Mouse (Mus musculus) kidney, embryonic 15.5 days (tissue): Measurements from ENCODE around the gene Zxdc. TPM values are rescaled to one million over a fixed set of nuclear protein-coding genes. Genes with fewer than 3 reads are reported as not detected.

Experiments used
- ATAC-seq: fragments of 200-750 bp; cut with Nextera tagmentation; replicated peaks from 2 replicates; pipeline ENCODE4 v1.8.0; 2017; ENCODE audit warnings: moderate TSS enrichment; ENCODE audit not compliant: low FRiP score
- H3K27ac ChIP-seq: fragments of 300-500 bp; sonication (generic); 2 replicates; pipeline ENCODE4 v1.5.1; 2015; ENCODE audit warnings: mild to moderate bottlenecking, inconsistent platforms
- H3K27me3 ChIP-seq: fragments of 300-500 bp; sonication (generic); 2 replicates; pipeline ENCODE4 v1.6.1; 2015; ENCODE audit warnings: inconsistent platforms
- H3K36me3 ChIP-seq: fragments of 300-500 bp; sonication (generic); 2 replicates; pipeline ENCODE4 v1.6.1; 2015; ENCODE audit warnings: inconsistent platforms
- H3K4me1 ChIP-seq: fragments of 300-500 bp; sonication (generic); 2 replicates; pipeline ENCODE4 v1.6.1; 2015; ENCODE audit warnings: inconsistent platforms
- H3K4me2 ChIP-seq: fragments of 300-500 bp; sonication (generic); 2 replicates; pipeline ENCODE4 v1.6.1; 2015; ENCODE audit warnings: moderate library complexity, mild to moderate bottlenecking, inconsistent platforms
- H3K4me3 ChIP-seq: fragments of 300-500 bp; sonication (generic); replicated peaks from 2 replicates; pipeline ENCODE4 v1.5.1; 2015; ENCODE audit warnings: mild to moderate bottlenecking, inconsistent platforms
- H3K9ac ChIP-seq: fragments of 300-500 bp; sonication (generic); 2 replicates; pipeline ENCODE4 v1.6.1; 2015; ENCODE audit warnings: mild to moderate bottlenecking, inconsistent platforms
- H3K9me3 ChIP-seq: fragments of 300-500 bp; sonication (generic); replicated peaks from 2 replicates; pipeline ENCODE4 v1.6.1; 2016; ENCODE audit warnings: inconsistent platforms
- WGBS: fragments of 180-500 bp; shearing (Covaris S2); methylation state at CpG from one replicate; pipeline ENCODE4 v1.1.7; 2015; ENCODE audit warnings: mixed read lengths; 5-methylcytosine and 5-hydroxymethylcytosine counted together
- polyA plus RNA-seq: library from polyadenylated mRNA; unstranded; fragments of >200 nt; fragmentation: Nextera tagmentation; extraction: Ambion mirVana; gene quantifications from 2 replicates; pipeline ENCODE4 v1.2.1, GENCODE M21; 2015

Gene Zxdc
- polyA plus RNA-seq, 1 experiment from 2014 or later, result 8.9 TPM

DNA sequence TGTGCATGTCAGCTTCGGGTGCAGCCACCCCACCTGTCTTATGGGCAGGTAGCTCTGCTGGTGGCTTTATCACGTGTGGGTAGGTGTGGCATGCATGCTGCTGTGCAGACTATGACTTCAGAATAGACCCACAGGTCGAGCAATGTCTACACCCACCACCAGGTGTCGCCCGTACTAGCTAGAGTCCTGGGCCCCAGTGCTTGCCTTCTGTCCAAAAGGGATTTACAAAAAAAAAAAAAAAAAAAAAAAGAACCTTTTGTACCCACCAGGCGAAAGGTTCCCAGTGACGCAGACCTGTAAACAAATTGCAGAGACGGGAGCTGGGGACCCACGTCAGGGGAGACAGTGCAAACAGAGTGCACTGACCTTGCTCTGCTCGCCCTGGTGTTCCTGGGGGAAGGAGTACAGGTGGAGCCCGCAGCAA, 65.9 kb downstream of the Zxdc start:
- no peaks in the 10 kb centered on the region for H3K4me1 ChIP-seq
- H3K9ac ChIP-seq, result no peak overlapping the region
- no peaks in the 10 kb centered on the region for H3K36me3 ChIP-seq
- no peaks in the 10 kb centered on the region for H3K9me3 ChIP-seq
- no peak overlapping the region for H3K4me2 ChIP-seq
- no peak overlapping the region for H3K27ac ChIP-seq
- no peaks in the 10 kb centered on the region for H3K27me3 ChIP-seq
- 0 out of 2 replicates have a peak, but pooled peaks have one; percentile 12 for ATAC-seq
- WGBS, result 19% methylated on average over 11 of the region's 11 CpGs
- H3K4me3 ChIP-seq, result no peak overlapping the region

GRCm38 (mm10) chr6:90436192-90436907, 67.1 kb downstream of the Zxdc start:
- Histone ChIP-seq H3K4me2 (no peak overlapping the region), H3K27ac (no peak overlapping the region)
- ATAC-seq, result no peak

DNA sequence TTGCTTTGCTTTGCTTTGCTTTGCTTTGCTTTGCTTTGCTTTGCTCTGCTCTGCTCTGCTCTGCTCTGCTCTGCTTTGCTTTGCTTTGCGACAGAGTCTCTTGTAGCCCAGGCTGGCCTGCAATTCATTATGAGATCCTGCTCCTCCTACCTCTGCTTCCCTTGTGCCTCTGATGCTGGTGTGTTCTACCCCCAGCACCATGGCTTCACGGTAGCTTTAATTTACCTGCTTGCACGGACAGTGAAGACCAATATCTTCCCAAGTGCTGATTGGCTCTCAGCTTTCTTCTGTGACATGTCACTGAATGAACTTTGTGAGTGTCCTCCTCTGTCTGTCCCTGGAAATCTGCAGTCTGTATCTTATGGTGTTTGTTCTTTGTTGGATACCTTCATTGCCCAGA, 67.7 kb downstream of the Zxdc start:
- ATAC-seq, result no peak
- WGBS, result 86% methylated on average over 3 of the region's 3 CpGs
- H3K36me3 ChIP-seq, result no peaks in the 10 kb centered on the region

More at GRCm38 (mm10) chr6:90436192-90436907, 67.1 kb downstream of the Zxdc start:
- Histone ChIP-seq H3K4me3 (no peak overlapping the region), H3K9me3 (no peaks in the 10 kb centered on the region), H3K36me3 (no peaks in the 10 kb centered on the region), H3K4me1 (no peaks in the 10 kb centered on the region), H3K27me3 (no peaks in the 10 kb centered on the region), H3K9ac (no peak overlapping the region)
- 82% methylated on average over 10 of the region's 10 CpGs for WGBS

DNA sequence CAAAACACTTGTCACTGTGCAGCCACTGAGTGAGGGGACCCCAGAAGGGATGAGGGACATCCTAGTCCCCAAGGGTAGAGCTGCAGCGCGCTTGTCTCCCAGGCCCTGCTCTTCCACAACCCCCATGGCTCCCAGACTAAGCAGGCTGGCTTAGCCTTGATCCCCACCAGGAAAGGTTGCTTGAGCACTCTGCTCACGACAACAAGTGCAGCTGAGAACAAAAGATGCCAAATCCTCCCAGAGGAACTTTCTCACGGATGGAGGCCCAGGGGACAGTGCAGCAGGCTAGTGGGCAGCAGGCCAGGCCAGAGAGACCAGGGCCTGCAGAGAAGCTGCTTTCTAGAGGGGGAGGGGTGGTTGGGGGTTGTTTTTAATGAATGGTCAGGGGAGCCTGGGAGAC, 77.6 kb downstream of the Zxdc start:
- no peak for ATAC-seq
- Histone ChIP-seq H3K36me3 (no peaks in the 10 kb centered on the region), H3K9ac (no peak overlapping the region), H3K4me1 (no peaks in the 10 kb centered on the region), H3K9me3 (no peaks in the 10 kb centered on the region), H3K4me3 (no peak overlapping the region), H3K4me2 (no peak overlapping the region), H3K27me3 (no peaks in the 10 kb centered on the region), H3K27ac (no peak overlapping the region)
- 60% methylated on average over 4 of the region's 4 CpGs for WGBS

More for the DNA sequence above, 67.7 kb downstream of the Zxdc start:
- H3K4me2 ChIP-seq, result no peak overlapping the region
- H3K4me1 ChIP-seq, result no peaks in the 10 kb centered on the region
- H3K27me3 ChIP-seq, result no peaks in the 10 kb centered on the region
- no peak overlapping the region for H3K4me3 ChIP-seq
- H3K27ac ChIP-seq, result no peak overlapping the region
- no peak overlapping the region for H3K9ac ChIP-seq
- H3K9me3 ChIP-seq, result no peaks in the 10 kb centered on the region

- Histone ChIP-seq H3K4me2 (no peak overlapping the region), H3K27ac (no peak overlapping the region), H3K27me3 (no peaks in the 10 kb centered on the region), H3K9ac (no peak overlapping the region), H3K4me3 (no peak overlapping the region), H3K36me3 (no peaks in the 10 kb centered on the region), H3K9me3 (no peaks in the 10 kb centered on the region), H3K4me1 (no peaks in the 10 kb centered on the region)
- ATAC-seq, result 0 out of 2 replicates have a peak, but pooled peaks have one; percentile 36
- WGBS, result 29% methylated on average over 7 of the region's 7 CpGs
Measured at GRCm38 (mm10) chr6:90450179-90450578, 80.9 kb downstream of the Zxdc start.

- no peak overlapping the region for H3K9ac ChIP-seq
- no peaks in the 10 kb centered on the region for H3K36me3 ChIP-seq
- H3K4me1 ChIP-seq, result no peaks in the 10 kb centered on the region
- WGBS, result 68% methylated on average over 5 of the region's 5 CpGs
- H3K4me2 ChIP-seq, result no peak overlapping the region
- H3K4me3 ChIP-seq, result no peak overlapping the region
- no peak overlapping the region for H3K27ac ChIP-seq
- H3K9me3 ChIP-seq, result no peaks in the 10 kb centered on the region
- ATAC-seq, result peak; percentile 58; the same call in 1 of the 2 replicates
- no peaks in the 10 kb centered on the region for H3K27me3 ChIP-seq
Measured at GRCm38 (mm10) chr6:90450697-90451096, 81.4 kb downstream of the Zxdc start.

- Histone ChIP-seq H3K36me3 (no peaks in the 10 kb centered on the region), H3K4me3 (no peak overlapping the region), H3K27me3 (no peaks in the 10 kb centered on the region), H3K9ac (no peak overlapping the region), H3K4me2 (no peak overlapping the region), H3K27ac (no peak overlapping the region), H3K9me3 (no peaks in the 10 kb centered on the region), H3K4me1 (no peaks in the 10 kb centered on the region)
- WGBS, result 76% methylated on average over 5 of the region's 5 CpGs
- ATAC-seq, result no peak
Measured at GRCm38 (mm10) chr6:90451512-90451911, 82.2 kb downstream of the Zxdc start.

DNA sequence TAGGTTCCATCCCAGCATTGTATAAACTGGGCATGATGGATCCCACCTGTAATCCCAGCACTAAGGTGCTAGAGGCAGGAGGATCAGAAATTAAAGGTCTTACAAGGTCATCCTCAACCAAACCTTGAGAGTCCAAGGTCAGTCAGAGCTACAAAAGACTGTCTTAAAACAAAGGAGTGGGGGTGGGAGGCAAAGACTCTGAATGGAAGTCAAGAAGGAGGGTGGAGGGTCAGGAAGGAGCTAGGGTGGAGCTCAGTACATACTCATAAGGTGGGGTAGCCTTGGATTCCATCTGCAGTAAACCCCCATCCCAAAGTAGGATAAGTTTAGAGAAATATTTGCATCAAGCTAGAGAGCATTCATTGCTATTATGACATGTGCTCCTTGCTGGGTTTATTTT, 83.3 kb downstream of the Zxdc start:
- Histone ChIP-seq H3K4me2 (no peak overlapping the region), H3K4me1 (no peaks in the 10 kb centered on the region), H3K4me3 (no peak overlapping the region), H3K36me3 (no peaks in the 10 kb centered on the region), H3K27ac (no peak overlapping the region), H3K9ac (no peak overlapping the region), H3K9me3 (no peaks in the 10 kb centered on the region), H3K27me3 (no peaks in the 10 kb centered on the region)
- ATAC-seq, result no peak

Other genes with a start within 250 kb of the Zxdc start
- not detected in 2 replicates for gene Vmn1r51, start 246.9 kb upstream of the Zxdc start, polyA plus RNA-seq
- not detected in 2 replicates for gene Vmn1r52, start 194.7 kb upstream of the Zxdc start, polyA plus RNA-seq
- gene V1ra8, start 166.7 kb upstream of the Zxdc start, polyA plus RNA-seq, result not detected in 2 replicates
- gene Vmn1r53, start 145.1 kb upstream of the Zxdc start, polyA plus RNA-seq, result not detected in 2 replicates
- not detected in 2 replicates for gene Vmn1r54, start 123.2 kb upstream of the Zxdc start, polyA plus RNA-seq
- gene BC048671, start 68.3 kb upstream of the Zxdc start, polyA plus RNA-seq, result not detected in 2 replicates
- 4.9 and 5.6 TPM in 2 replicates for gene Chst13, start 44.3 kb upstream of the Zxdc start, polyA plus RNA-seq
- gene Uroc1, start 36.2 kb upstream of the Zxdc start, polyA plus RNA-seq, result 0.17 and 0.44 TPM in 2 replicates
- 0.30 and 0.58 TPM in 2 replicates for gene Cfap100, start 59.3 kb downstream of the Zxdc start, polyA plus RNA-seq
- gene Klf15, start 93.1 kb downstream of the Zxdc start, polyA plus RNA-seq, result 11.7 and 12.6 TPM in 2 replicates
- 11.2 and 13.8 TPM in 2 replicates for gene Aldh1l1, start 116.9 kb downstream of the Zxdc start, polyA plus RNA-seq
- 6.2 and 7.6 TPM in 2 replicates for gene Slc41a3, start 235.2 kb downstream of the Zxdc start, polyA plus RNA-seq